Mouse (Mus musculus): ENCODE results near the gene Psmb2. TPM values are rescaled to one million over a fixed set of nuclear protein-coding genes. Genes with fewer than 3 reads are reported as not detected.

The Psmb2 gene
- polyA plus RNA-seq (2015; fragmentation: Illumina TruSeq; extraction: RNeasy Lipid Tissue Mini Kit (QIAGEN cat#74804); ENCODE audit: low read depth, low replicate concordance) = 189 TPM

DNA sequence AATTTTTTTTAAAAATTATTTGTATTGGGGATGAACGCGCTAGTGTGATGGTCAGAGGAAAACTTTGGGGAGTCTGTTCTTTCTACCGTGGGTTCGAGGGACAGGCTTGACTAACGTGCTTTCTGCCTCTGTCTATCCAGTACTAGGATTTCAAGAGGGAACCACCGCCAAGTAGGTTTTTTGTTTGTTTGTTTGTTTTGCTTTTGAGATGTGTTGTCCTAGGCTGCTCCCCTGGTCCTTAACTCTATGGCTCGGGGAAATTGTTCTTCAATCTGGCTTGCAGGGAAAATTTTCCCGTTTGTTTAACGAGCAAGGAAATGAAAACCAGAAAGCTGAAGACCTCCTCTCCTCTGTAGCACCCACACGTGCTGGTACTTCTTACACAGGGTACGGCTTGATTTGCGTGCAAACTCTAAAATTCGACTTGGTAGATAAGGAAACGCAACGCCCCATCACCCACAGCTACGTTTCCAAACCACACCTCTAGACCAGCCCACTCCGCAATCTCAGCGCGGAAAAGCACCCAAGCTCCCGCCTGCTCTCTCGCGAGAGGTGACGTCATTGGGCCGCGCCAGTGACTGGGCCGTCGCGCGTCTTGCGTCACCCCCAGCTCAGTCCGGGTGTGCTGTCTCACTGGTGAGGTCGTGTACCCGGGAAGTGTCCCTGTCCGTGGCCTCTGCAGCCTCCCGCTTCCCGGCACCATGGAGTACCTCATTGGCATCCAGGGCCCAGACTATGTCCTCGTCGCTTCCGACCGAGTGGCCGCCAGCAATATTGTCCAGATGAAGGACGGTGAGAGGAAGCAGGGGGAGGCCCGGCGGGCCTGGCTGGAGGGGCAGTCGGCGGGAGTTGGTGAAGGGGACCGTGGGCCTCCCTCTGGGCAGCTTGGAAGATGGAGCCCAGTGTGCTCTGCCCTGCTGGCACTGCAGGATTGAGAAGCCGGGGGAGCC lies at the start of gene Psmb2:
TSS of gene Psmb2 (plus strand) at position 577 of the 950 bp plus-strand sequence.

DNA sequence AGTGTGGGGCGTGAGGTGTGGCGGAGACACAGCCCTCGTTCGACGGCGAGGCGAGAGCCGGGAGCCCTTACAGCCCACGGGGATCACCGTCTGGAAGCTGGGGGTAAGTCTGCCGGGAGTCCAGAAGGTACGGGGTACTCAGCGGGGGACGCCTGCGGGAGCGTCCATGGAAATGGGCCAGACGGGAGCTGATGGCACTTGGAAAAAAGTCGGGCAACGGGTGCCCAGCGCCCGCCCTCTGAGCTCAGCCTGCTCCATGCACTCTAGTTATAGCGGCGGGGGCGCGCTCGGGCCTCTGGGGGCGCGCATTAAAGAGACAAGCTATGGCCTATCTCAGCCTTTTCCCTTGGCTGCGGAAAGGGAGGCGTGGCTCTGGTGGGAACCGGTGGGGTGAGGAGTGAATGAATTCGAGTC lies 58.6 kb downstream of the Psmb2 start, which contains the start of gene Tfap2e:
TSS of gene Tfap2e (minus strand) at position 240 of the 414 bp plus-strand sequence.

DNA sequence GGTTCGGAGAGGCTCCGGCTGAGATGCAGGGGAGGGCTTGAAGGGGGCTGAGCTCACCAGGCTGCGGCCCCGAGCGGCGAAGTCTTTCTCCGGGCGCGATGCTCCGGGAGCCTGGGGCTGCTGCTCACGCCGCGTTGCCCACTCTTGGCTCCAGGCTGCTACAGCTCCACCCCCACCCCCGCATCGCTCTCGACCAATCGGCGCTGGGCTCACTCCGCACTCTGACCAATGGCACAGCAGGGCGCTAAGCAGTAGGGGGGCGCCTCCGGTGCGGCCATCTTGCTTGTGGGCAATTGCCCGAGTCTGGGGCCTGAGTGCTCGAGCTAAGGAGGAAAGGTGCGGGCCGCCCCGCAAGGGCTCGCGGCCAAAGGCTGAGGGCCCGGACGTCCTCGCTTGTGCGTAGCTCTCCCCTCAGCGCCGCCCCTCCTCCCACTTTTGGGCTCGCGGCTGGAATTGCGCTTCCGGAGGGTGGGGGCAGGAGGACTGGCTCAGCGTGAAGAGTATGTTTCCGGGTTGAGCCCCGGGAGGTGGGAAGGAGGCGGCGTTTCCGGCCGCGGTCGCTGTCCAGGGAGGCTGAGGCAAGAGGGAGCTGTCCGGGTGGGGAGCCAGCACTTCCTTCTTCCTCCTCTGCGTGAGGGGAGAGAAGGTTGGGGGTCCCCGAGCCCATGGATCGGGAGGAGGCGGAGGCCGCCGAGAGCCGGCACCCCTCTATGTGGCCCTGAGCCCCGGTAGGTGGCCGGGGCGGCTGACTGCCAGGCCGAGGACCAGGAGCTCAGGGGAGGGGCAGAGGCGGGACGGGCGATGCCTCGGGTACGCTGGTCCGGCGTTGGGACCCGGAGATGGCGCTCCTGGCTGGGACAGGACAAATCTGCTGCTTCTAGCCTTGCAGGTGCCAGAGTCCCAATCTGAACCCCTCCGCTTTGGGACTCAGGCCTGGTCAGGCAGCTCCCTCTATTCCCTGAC lies 76.1 kb downstream of the Psmb2 start, which contains the start of the genes Ncdn and AU040320:
TSS of gene Ncdn (minus strand) at position 171 of the 963 bp plus-strand sequence.
TSS of gene AU040320 (plus strand) at position 277 of the 963 bp plus-strand sequence.

Other genes starting within 250 kb of the Psmb2 start
- gene Ago3, start 248.1 kb upstream of the Psmb2 start, polyA plus RNA-seq (2015; fragmentation: Illumina TruSeq; extraction: RNeasy Lipid Tissue Mini Kit (QIAGEN cat#74804); ENCODE audit: low read depth, low replicate concordance) = 12.3 TPM
- 30.6 TPM for gene Ago1, start 209.0 kb upstream of the Psmb2 start, polyA plus RNA-seq (2015; fragmentation: Illumina TruSeq; extraction: RNeasy Lipid Tissue Mini Kit (QIAGEN cat#74804); ENCODE audit: low read depth, low replicate concordance)
- gene Ago4, start 144.2 kb upstream of the Psmb2 start, polyA plus RNA-seq (2015; fragmentation: Illumina TruSeq; extraction: RNeasy Lipid Tissue Mini Kit (QIAGEN cat#74804); ENCODE audit: low read depth, low replicate concordance) = 5.9 TPM
- 2.7 TPM for gene Clspn, start 120.7 kb upstream of the Psmb2 start, polyA plus RNA-seq (2015; fragmentation: Illumina TruSeq; extraction: RNeasy Lipid Tissue Mini Kit (QIAGEN cat#74804); ENCODE audit: low read depth, low replicate concordance)
- gene 5730409E04Rik, start 67.8 kb upstream of the Psmb2 start, polyA plus RNA-seq (2015; fragmentation: Illumina TruSeq; extraction: RNeasy Lipid Tissue Mini Kit (QIAGEN cat#74804); ENCODE audit: low read depth, low replicate concordance) = 93.5 TPM
- gene Tfap2e, start 58.6 kb downstream of the Psmb2 start, polyA plus RNA-seq (2015; fragmentation: Illumina TruSeq; extraction: RNeasy Lipid Tissue Mini Kit (QIAGEN cat#74804); ENCODE audit: low read depth, low replicate concordance) = not detected
- gene Ncdn, start 75.8 kb downstream of the Psmb2 start, polyA plus RNA-seq (2015; fragmentation: Illumina TruSeq; extraction: RNeasy Lipid Tissue Mini Kit (QIAGEN cat#74804); ENCODE audit: low read depth, low replicate concordance) = 829 TPM
- 39.1 TPM for gene AU040320, start 75.9 kb downstream of the Psmb2 start, polyA plus RNA-seq (2015; fragmentation: Illumina TruSeq; extraction: RNeasy Lipid Tissue Mini Kit (QIAGEN cat#74804); ENCODE audit: low read depth, low replicate concordance)